Mouse (Mus musculus) stomach, embryonic 16.5 days (tissue): ENCODE data around the gene Mapk11. TPM values are rescaled to one million over a fixed set of nuclear protein-coding genes. Genes with fewer than 3 reads are reported as not detected.
A peak's percentile ranks its signal among the peaks of the same experiment; 100 is the strongest.

Experiments
- ATAC-seq: fragments of 200-750 bp; cut with Nextera tagmentation; 2 replicates; pipeline ENCODE4 v1.8.0; 2017; ENCODE audit warnings: moderate number of reproducible peaks, moderate TSS enrichment; ENCODE audit not compliant: insufficient read depth, low FRiP score
- H3K27ac ChIP-seq: fragments of 300-500 bp; sonication (generic); 2 replicates; pipeline ENCODE4 v1.5.1; 2014; ENCODE audit warnings: low read length
- H3K27me3 ChIP-seq: fragments of 300-500 bp; sonication (generic); 2 replicates; pipeline ENCODE4 v1.6.1; 2014; ENCODE audit warnings: low read length, control low read depth, mixed read lengths; ENCODE audit not compliant: control insufficient read depth, insufficient read depth
- H3K36me3 ChIP-seq: fragments of 300-500 bp; sonication (generic); 2 replicates; pipeline ENCODE4 v1.6.1; 2014; ENCODE audit warnings: low read length; ENCODE audit not compliant: control insufficient read depth, insufficient read depth
- H3K4me1 ChIP-seq: fragments of 300-500 bp; sonication (generic); 2 replicates; pipeline ENCODE4 v1.6.1; 2014; ENCODE audit warnings: low read length, control low read depth, mixed read lengths; ENCODE audit not compliant: control insufficient read depth, insufficient read depth
- H3K4me2 ChIP-seq: fragments of 300-500 bp; sonication (generic); 2 replicates; pipeline ENCODE4 v1.6.1; 2014; ENCODE audit warnings: low read depth, low read length, mixed read lengths
- H3K4me3 ChIP-seq: fragments of 300-500 bp; sonication (generic); replicated peaks from 2 replicates; pipeline ENCODE4 v1.5.1; 2014; ENCODE audit warnings: mild to moderate bottlenecking, low read length
- H3K9ac ChIP-seq: fragments of 300-500 bp; sonication (generic); 2 replicates; pipeline ENCODE4 v1.6.1; 2014; ENCODE audit warnings: low read length
- H3K9me3 ChIP-seq: fragments of 300-500 bp; sonication (generic); replicated peaks from 2 replicates; pipeline ENCODE4 v1.6.1; 2016; ENCODE audit warnings: low read length, control low read depth; ENCODE audit not compliant: control insufficient read depth
- whole genome bisulfite sequencing: fragments of 180-500 bp; shearing (Covaris S2); extraction: QIAGEN DNeasy Blood & Tissue Kit; methylation state at CpG from one replicate; pipeline ENCODE4 v1.1.7; 2014; 5-methylcytosine and 5-hydroxymethylcytosine counted together
- polyA plus RNA-seq: library from polyadenylated mRNA; unstranded; fragments of >200 nt; fragmentation: Nextera tagmentation; extraction: Ambion mirVana; gene quantifications from 2 replicates; pipeline ENCODE4 v1.2.1, GENCODE M21; 2015

The Mapk11 gene
- polyA plus RNA-seq, 1 experiment from 2014 or later: 5.1 TPM

GRCm38 (mm10) chr15:89169431-89169830, 20.0 kb upstream of the Mapk11 start:
- H3K4me1 ChIP-seq: peaks cover 45% of the 10 kb centered on the region
- peak overlapping the region; percentile 16 for H3K4me3 ChIP-seq
- H3K9me3 ChIP-seq: no peaks in the 10 kb centered on the region
- H3K27me3 ChIP-seq: no peaks in the 10 kb centered on the region
- H3K27ac ChIP-seq: peak overlapping the region; percentile 90
- H3K36me3 ChIP-seq: peaks cover 26% of the 10 kb centered on the region
- WGBS: 6% methylated on average over 10 of the region's 10 CpGs
- H3K9ac ChIP-seq: peak overlapping the region; percentile 52
- peak overlapping the region; percentile 34 for H3K4me2 ChIP-seq
- ATAC-seq: peak; percentile 86

GRCm38 (mm10) chr15:89168922-89169321, 19.5 kb upstream of the Mapk11 start:
- peak overlapping the region; percentile 16 for H3K4me3 ChIP-seq
- H3K27me3 ChIP-seq: no peaks in the 10 kb centered on the region
- 39% methylated on average over 10 of the region's 10 CpGs for WGBS
- peak overlapping the region; percentile 52 for H3K9ac ChIP-seq
- no peak for ATAC-seq
- peak overlapping the region; percentile 90 for H3K27ac ChIP-seq
- peaks cover 40% of the 10 kb centered on the region for H3K4me1 ChIP-seq
- peak overlapping the region; percentile 34 for H3K4me2 ChIP-seq
- H3K36me3 ChIP-seq: peaks cover 31% of the 10 kb centered on the region
- no peaks in the 10 kb centered on the region for H3K9me3 ChIP-seq

- Histone ChIP-seq H3K36me3 (peaks cover 55% of the 10 kb centered on the region), H3K27ac (no peak overlapping the region), H3K4me3 (no peak overlapping the region), H3K27me3 (no peaks in the 10 kb centered on the region), H3K9ac (no peak overlapping the region), H3K9me3 (no peaks in the 10 kb centered on the region), H3K4me2 (no peak overlapping the region), H3K4me1 (peaks cover 24% of the 10 kb centered on the region)
- ATAC-seq: no peak
- WGBS: 86% methylated on average over 12 of the region's 12 CpGs
Measured at GRCm38 (mm10) chr15:89165478-89165877, 16.1 kb upstream of the Mapk11 start.

- ATAC-seq: peak; percentile 52
- H3K9me3 ChIP-seq: no peaks in the 10 kb centered on the region
- H3K4me1 ChIP-seq: 0 out of 2 replicates have a peak, but pooled peaks cover 5% of the 10 kb centered on the region
- H3K27ac ChIP-seq: peak overlapping the region; percentile 43; the same call in 1 of the 2 replicates
- no peak overlapping the region for H3K4me3 ChIP-seq
- 66% methylated on average over 9 of the region's 9 CpGs for WGBS
- H3K9ac ChIP-seq: no peak overlapping the region
- H3K4me2 ChIP-seq: no peak overlapping the region
- H3K36me3 ChIP-seq: peaks cover 75% of the 10 kb centered on the region
- no peaks in the 10 kb centered on the region for H3K27me3 ChIP-seq
Measured at GRCm38 (mm10) chr15:89161397-89161796, 12.0 kb upstream of the Mapk11 start.

GRCm38 (mm10) chr15:89158516-89158915, 9.1 kb upstream of the Mapk11 start:
- H3K27ac ChIP-seq: no peak overlapping the region
- WGBS: 92% methylated on average over 16 of the region's 16 CpGs
- H3K4me1 ChIP-seq: 0 out of 2 replicates have a peak, but pooled peaks cover 5% of the 10 kb centered on the region

GRCm38 (mm10) chr15:89157954-89158353, 8.5 kb upstream of the Mapk11 start:
- 51% methylated on average over 7 of the region's 7 CpGs for WGBS
- Histone ChIP-seq H3K27ac (no peak overlapping the region), H3K9me3 (no peaks in the 10 kb centered on the region), H3K4me2 (no peak overlapping the region), H3K27me3 (no peaks in the 10 kb centered on the region), H3K9ac (no peak overlapping the region), H3K36me3 (peaks cover 63% of the 10 kb centered on the region), H3K4me1 (0 out of 2 replicates have a peak, but pooled peaks cover 5% of the 10 kb centered on the region), H3K4me3 (no peak overlapping the region)
- no peak for ATAC-seq

More at GRCm38 (mm10) chr15:89158516-89158915, 9.1 kb upstream of the Mapk11 start:
- peaks cover 67% of the 10 kb centered on the region for H3K36me3 ChIP-seq
- H3K4me3 ChIP-seq: no peak overlapping the region
- no peak overlapping the region for H3K9ac ChIP-seq
- ATAC-seq: no peak
- H3K27me3 ChIP-seq: no peaks in the 10 kb centered on the region
- H3K9me3 ChIP-seq: no peaks in the 10 kb centered on the region
- H3K4me2 ChIP-seq: no peak overlapping the region

GRCm38 (mm10) chr15:89152312-89152711, 2.9 kb upstream of the Mapk11 start:
- H3K9ac ChIP-seq: no peak overlapping the region
- no peak for ATAC-seq
- no peak overlapping the region for H3K4me2 ChIP-seq
- H3K27ac ChIP-seq: no peak overlapping the region
- peaks cover 16% of the 10 kb centered on the region for H3K27me3 ChIP-seq
- peaks cover 12% of the 10 kb centered on the region for H3K4me1 ChIP-seq
- no peak overlapping the region for H3K4me3 ChIP-seq
- no peaks in the 10 kb centered on the region for H3K9me3 ChIP-seq
- H3K36me3 ChIP-seq: peaks cover 26% of the 10 kb centered on the region

GRCm38 (mm10) chr15:89150041-89150390, 588 bp upstream of the Mapk11 start:
- H3K9ac ChIP-seq: peak overlapping the region; percentile 42; the same call in 1 of the 2 replicates
- H3K4me1 ChIP-seq: peaks cover 17% of the 10 kb centered on the region
- H3K4me3 ChIP-seq: peak overlapping the region; percentile 67
- no peaks in the 10 kb centered on the region for H3K9me3 ChIP-seq
- H3K27me3 ChIP-seq: peaks cover 26% of the 10 kb centered on the region
- H3K36me3 ChIP-seq: peaks cover 5% of the 10 kb centered on the region; the same call in 1 of the 2 replicates
- no peak overlapping the region for H3K27ac ChIP-seq
- whole genome bisulfite sequencing: 4% methylated on average over 13 of the region's 13 CpGs
- peak overlapping the region; percentile 93 for H3K4me2 ChIP-seq
- 0 out of 2 replicates have a peak, but pooled peaks have one; percentile 8 for ATAC-seq

GRCm38 (mm10) chr15:89148496-89149270, 745 bp downstream of the Mapk11 start:
- Histone ChIP-seq H3K4me2 (peak overlapping the region; percentile 93), H3K4me1 (peaks cover 17% of the 10 kb centered on the region), H3K36me3 (no peaks in the 10 kb centered on the region), H3K27ac (no peak overlapping the region), H3K27me3 (peaks cover 26% of the 10 kb centered on the region), H3K4me3 (peak overlapping the region; percentile 67), H3K9ac (peak overlapping the region; percentile 77), H3K9me3 (no peaks in the 10 kb centered on the region)
- WGBS: 10% methylated on average over 25 of the region's 25 CpGs
- ATAC-seq: no peak
